Mouse (Mus musculus): ENCODE data around the gene Def6.

DNA sequence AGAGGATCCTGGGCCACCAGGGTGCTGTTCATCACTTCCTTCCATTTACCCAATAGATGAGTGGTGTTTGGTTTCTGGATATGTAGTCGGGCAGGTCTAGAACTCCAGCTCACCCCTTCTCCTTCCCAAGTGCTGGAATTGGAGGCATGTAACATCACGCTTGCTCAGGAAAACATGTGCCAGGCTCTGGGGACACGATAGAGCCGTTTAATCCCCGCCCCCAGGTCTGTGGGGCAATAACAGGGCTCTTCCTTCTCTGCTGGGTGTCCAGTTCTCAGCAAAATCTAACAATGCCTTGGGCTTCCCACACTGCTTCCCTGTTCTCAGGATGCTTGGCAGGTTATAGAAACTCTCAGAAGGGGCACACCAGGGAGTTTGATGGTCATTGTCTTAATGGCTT is 29.8 kb downstream of the Def6 start:
- TF ChIP-seq POLR2A (IDR thresholded peaks at IDR 0.05; ENCODE audit: low read depth, low read length) = no peak
- no peak for TF ChIP-seq CTCF (IDR thresholded peaks at IDR 0.05; ENCODE audit: extremely low read depth, insufficient read depth, insufficient read length, insufficient replicate concordance)
